Mouse (Mus musculus): ENCODE measurements around the gene Gtpbp4. TPM values are rescaled to one million over a fixed set of nuclear protein-coding genes. Genes with fewer than 3 reads are reported as not detected.
"Not testable (repeated sequence)": the region's sequence is repeated elsewhere in the genome, so short reads cannot be mapped to it uniquely, and the experiment has no call there.

Gtpbp4 gene
- polyA plus RNA-seq, 1 experiment from 2014 or later: 93.2 TPM

DNA sequence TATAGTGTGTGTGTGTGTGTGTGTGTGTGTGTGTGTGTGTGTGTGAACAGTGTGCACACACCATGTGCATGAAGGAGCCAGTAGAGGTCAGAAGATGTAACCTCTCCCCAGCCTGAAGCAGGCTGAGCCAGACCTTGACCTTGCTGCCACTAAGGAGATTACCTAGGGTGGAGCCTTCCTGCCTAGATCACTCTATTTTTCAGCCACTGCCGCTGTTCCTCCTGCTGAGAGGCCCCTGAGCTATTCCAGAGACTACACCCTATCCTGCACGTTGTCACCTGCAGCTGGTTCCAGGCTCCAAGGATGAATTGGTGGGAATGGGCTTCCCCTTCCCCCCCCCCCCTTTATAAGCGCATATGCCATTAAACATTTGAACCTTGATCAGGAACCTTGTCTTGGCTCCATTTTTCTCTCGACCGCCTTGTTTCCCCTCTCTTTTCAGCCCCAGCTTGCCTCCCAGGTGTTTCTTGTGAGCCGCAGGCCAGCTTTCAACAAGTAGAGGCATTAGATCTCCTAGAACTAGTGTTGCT, 58.2 kb downstream of the Gtpbp4 start:
- ATAC-seq (ENCODE audit: insufficient number of reproducible peaks, insufficient read depth, low FRiP score, low TSS enrichment); H3K27me3 ChIP-seq; H3K4me3 ChIP-seq; H3K9me3 ChIP-seq; H3K36me3 ChIP-seq; H3K4me2 ChIP-seq (replicated peaks); H3K9ac ChIP-seq; H3K27ac ChIP-seq; H3K4me1 ChIP-seq: not testable (repeated sequence)
- 81% methylated on average over 6 of the region's 6 CpGs for WGBS

DNA sequence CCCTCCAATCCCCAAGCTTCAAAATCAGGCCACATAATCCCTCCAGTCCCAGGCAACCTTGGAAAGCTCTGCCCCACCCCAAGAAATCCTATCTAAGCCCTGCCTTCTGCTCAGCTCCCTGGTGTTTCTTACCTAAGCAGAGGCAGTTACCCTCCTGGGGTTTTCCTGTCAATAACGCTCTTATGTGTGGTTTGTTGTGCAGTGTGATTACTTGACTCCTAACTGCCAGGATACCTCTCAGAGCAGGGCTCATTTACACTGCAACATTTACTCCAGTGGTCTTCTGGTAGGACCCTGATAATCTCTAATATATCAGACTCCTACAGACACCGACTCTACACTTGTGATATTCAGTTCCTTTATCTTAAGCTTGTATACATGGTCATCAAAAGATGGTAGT, 62.4 kb downstream of the Gtpbp4 start:
- no peaks in the 10 kb centered on the region for H3K36me3 ChIP-seq
- H3K27me3 ChIP-seq: no peaks in the 10 kb centered on the region
- no peak overlapping the region for H3K9ac ChIP-seq
- no peaks in the 10 kb centered on the region for H3K9me3 ChIP-seq
- 69% methylated on average over 2 of the region's 2 CpGs for WGBS
- H3K4me1 ChIP-seq: no peaks in the 10 kb centered on the region
- no peak for ATAC-seq (ENCODE audit: insufficient number of reproducible peaks, insufficient read depth, low FRiP score, low TSS enrichment)
- H3K27ac ChIP-seq: no peak overlapping the region
- no peak overlapping the region for H3K4me2 ChIP-seq (replicated peaks)
- no peak overlapping the region for H3K4me3 ChIP-seq

Small RNA genes lying within 50 kb of the gene (microRNA-seq; reads per million reads assigned to microRNA genes)
- gene Gm22750: not detected

Other genes starting within 250 kb of the Gtpbp4 start
- 32.0 and 32.3 TPM in 2 replicates for gene Wdr37, start 124.2 kb downstream of the Gtpbp4 start, polyA plus RNA-seq (2016; fragmentation: Nextera tagmentation; extraction: Ambion mirVana)
- 66.8 and 83.4 TPM in 2 replicates for gene Idi1, start 110.6 kb downstream of the Gtpbp4 start, polyA plus RNA-seq (2016; fragmentation: Nextera tagmentation; extraction: Ambion mirVana)
- gene Gm9745, start 47.9 kb downstream of the Gtpbp4 start, polyA plus RNA-seq (2016; fragmentation: Nextera tagmentation; extraction: Ambion mirVana): not detected in 2 replicates
- 0.06 TPM in 1 of 2 replicates, not detected in the other for gene Idi2, start 43.2 kb downstream of the Gtpbp4 start, polyA plus RNA-seq (2016; fragmentation: Nextera tagmentation; extraction: Ambion mirVana)
- 31.7 and 33.6 TPM in 2 replicates for gene Larp4b, start 97.8 kb upstream of the Gtpbp4 start, polyA plus RNA-seq (2016; fragmentation: Nextera tagmentation; extraction: Ambion mirVana)

All from embryonic facial prominence, embryonic 12.5 days (tissue).